Mouse (Mus musculus) inflammation-experienced regulatory T-cells, adult 6 months (primary cell): ENCODE data around the gene Ppp1r9a. TPM values are rescaled to one million over a fixed set of nuclear protein-coding genes. Genes with fewer than 3 reads are reported as not detected.

ENCODE experiments used
- ATAC-seq: one replicate; pipeline ENCODE4 v1.8.0; 2017
- polyA plus RNA-seq, 3 experiments: library from polyadenylated mRNA; unstranded; fragments of 100-300 nt; shearing (Covaris generic); gene quantifications; one replicate each; pipeline ENCODE4 v1.2.1; 2017

Ppp1r9a gene
- polyA plus RNA-seq, 3 experiments from 2014 or later, result not detected

DNA sequence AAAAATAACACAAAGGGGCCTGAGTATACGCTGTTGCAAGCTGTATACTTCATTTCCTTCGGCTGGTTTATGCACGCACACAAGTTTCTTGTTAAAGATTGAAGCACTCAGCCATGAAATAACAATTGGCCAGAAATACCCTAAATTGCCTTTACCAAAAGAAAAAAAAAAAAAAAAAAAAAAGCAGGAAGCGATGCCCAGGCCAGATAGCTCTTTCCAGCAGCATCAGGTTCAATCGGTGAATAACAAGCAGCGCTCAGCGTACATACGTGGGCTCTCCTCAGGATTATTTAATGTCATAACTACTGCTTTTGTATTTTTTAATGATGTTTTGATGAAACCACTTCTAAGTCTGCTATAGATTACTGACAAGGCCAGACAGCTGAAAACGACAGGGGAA, 262.1 kb downstream of the Ppp1r9a start:
- no peak for ATAC-seq

- ATAC-seq, result no peak
Observed at GRCm38 (mm10) chr6:5167051-5167677, 264.4 kb downstream of the Ppp1r9a start.

DNA sequence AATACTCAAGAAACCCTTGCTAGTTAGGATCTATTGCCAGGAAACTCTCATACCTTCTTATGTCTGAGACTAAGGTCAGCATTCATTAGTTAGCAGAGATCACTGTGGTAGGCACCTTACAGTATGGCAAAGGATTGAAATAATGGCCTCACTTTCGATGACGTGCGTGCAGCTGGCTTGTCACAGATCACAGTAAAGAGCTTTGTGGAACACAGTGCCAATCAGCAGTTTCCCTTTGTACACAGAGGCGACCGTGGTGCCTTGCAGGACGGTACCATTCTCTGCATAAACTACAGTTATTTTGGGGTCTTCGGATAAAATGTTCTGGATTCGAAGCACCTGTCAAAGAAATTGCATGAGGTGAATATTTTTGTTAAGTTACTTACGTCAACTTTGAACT, 265.4 kb downstream of the Ppp1r9a start:
- ATAC-seq, result no peak

- no peak for ATAC-seq
Observed at GRCm38 (mm10) chr6:5171418-5171817, 268.7 kb downstream of the Ppp1r9a start.

DNA sequence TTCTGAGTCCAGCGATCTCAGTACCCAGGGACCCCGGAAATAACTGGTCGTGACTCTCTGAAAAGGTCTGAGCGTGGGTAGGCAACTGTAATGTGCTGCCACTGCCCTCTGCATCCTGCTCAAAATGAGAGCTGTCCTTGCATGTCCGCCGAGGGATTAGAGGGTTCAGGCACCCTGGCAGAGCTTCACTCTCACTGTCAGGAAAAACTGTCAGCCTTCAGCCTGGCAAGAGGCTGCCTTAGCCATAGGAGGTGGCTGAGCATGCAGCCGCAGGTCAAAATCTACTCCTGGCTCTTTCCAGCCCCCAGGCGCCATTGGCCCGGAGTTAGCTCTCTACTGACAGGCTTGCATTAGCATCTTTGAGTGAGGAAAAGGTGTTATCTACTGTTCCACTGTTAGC, 269.9 kb downstream of the Ppp1r9a start:
- no peak for ATAC-seq

DNA sequence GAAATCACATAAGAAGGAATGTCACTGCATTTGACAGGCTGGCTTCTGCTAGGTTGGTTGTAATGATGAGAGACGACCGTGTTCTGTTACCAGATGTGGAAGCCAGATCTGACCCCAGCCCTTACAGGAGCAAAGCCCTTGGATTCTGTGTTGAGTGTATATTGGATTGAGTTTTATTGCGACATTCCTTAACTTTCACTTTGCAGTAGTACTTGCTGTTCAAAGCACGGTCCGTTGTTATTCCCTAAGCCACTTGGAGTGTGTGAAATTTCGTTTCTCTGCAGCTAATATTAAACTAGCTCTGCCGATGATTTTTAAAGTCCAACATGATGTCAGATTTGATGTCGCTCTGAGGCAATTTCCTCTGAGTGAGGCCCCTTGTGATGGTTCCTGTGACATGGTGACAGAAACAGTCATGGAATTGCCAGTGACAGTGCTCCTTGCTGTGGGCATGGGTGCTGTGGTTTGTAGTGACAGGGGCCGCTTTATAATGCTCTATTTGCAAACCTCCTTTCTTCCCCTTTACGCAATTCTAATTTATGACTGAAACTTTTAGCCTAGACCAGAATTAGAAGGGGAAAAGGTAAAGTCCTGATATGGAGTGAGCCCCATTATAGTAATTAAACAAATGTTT, 271.6 kb downstream of the Ppp1r9a start:
- no peak for ATAC-seq

DNA sequence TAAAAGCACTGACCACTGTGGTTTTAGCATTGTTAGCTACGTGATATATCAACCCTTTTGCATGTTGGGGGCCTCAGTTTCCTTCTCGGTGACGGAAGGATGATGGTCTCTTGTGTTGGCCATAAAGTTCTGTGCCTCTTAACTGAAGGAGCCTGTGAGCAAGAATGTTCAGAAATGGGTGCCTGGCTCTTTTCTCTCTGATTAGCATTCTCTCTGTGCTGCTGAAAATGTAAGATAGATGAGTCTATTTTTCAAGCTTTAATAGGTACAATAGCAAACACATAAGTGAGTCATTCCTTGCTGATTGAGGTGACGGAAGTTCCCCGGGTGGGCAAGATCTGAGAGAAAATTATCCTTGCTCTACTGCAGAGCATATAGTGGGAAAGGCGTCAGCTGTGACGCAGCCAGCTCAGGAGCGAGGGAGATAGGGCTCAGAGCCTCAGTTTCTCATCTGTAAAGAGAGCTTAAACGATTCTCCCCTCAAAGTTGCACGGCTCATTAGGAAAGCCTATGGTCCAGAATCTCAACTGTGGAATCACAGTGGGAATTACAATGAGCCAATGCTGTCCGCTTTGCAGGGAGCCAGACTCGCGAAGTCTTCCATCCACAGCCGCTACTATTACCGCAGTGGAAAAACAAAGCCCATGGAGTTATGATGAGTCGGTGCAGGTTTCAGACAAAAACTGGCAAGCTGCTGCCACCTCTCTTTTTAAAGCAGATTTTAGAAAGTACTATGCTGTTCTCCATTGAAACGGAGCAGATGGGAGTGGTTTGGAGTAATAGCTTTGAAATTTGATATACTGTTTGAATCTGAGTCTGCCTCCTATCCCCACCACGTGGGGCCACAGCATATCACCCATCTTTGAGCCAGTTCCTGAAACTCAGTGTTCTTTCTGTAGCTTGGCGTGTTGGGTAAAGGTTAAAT, 275.5 kb downstream of the Ppp1r9a start:
- ATAC-seq, result no peak

DNA sequence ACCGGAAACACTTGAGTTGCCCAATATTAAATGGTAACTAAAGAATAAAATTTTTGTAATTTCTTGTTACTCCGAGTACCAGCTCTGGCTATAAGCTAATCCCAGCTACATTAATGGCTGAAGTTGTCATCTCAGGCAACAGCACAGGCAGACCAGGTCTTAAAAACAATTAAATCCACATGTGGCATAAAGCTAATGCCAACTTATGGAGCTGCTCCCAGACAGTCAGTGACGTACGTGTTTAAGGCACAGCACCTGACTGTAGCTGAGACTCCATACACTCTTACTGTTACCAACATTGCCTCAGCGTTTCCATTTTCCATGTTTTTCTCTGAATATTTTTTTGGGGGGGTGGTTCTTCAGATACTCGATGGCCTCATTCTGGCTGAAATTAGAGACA, 276.5 kb downstream of the Ppp1r9a start:
- no peak for ATAC-seq

- ATAC-seq, result no peak
Observed at GRCm38 (mm10) chr6:5180645-5181044, 277.9 kb downstream of the Ppp1r9a start.

DNA sequence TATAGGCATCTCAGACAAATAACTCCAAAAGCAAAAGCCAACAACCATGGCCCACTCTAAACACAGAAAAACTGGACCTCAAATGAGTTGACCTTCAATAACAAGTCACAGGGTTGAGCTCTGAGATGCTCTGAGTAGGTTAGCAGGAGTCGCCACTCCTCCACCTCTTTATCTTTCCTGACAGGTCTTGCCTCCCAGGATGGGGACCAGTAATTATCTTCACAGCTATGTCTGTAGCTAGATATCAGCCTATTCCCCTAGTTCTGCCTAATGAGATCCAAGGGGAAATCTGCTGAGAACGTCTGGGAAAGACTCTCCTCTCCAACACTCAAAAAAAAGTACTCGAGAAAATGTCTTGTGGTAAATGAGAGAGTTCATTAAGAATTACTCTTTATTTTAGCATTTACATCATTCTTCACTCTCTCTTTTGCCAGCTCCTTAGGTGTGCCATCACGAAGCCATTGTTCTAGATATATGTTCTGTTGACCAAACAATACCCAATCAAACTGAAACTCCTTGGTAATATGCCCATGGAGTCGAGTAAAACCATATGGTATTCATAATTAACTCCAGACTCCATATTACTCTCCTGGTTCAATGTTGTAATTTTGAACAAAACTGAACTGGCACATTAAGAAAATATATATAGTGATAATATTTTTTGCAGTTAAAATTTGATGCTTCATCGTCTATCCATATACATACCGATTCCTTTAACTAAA, 283.7 kb downstream of the Ppp1r9a start:
- no peak for ATAC-seq

GRCm38 (mm10) chr6:5187586-5187985, 284.9 kb downstream of the Ppp1r9a start:
- no peak for ATAC-seq

DNA sequence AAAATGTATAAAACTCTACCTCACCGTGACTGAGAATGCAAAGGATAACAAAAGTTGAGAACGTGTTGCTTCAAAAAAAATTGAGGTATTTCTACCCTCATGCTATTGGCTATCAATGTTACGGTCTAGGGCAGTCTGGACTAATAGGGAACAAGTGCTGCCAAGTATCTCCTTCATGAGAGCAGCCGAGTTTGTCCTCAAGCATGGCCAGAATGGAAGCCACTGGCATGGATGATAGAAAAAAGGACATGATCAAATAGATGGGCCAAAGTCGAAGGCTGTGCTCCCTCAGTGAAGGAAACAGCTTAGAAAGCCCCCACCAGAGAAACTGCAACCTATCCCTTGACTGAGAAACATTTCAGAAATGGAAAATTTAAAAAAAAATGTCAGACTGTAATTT, 285.3 kb downstream of the Ppp1r9a start:
- no peak for ATAC-seq

DNA sequence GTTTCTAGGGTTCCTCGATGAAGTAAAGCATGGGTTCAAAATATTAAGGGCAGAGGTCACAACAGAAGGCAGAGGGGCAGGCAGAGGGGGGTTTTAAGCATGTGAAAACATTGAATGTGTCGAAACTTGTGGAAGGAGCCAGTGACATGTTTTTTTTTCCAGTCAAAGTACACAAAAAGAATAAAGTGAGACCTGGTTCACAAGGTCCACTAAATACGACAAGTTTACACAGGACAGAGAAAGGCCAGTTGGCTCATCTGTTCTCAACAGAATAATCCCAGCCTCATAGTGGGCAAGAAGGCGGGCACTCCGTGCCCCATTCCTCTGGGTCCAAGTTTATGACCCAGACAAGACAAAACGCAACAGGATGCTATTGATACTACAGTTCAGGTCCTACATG, 286.2 kb downstream of the Ppp1r9a start:
- no peak for ATAC-seq

DNA sequence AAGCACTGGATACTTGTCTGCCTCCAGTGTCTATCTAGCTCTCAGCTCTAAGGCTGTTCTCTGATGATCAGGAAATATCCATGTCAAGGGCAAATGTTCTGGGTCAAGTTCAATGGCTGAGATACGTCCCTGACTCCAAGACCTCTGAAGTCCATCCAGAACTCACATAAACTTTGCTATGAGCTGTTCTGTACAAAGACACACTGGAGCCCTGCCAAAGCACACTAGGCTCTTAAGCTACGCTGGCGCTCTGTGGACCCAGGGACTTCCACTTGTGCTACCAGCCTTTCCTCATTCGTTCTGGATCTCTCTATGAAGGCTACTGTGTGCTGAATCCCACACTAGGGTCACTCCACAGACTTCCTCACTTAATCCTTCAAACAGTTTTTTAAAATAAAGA, 286.8 kb downstream of the Ppp1r9a start:
- no peak for ATAC-seq

DNA sequence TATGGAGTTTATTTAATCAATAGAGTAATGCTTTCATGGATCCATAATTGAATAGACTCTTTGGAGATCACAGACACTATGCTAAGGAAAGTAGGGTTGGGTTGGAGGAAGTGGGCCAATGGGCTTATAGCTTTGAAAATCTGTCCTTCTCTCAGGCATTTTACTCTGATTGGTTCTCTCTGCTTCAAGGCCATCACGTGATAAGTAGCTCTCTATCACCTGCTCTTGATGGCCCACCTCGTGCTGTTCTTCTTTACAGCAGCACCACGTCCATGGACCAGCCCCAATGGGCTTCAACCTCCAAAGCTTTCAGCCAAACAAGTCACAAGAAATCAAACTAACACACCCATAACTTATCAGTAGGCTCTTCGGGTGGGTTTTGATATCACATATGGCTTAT, 288.0 kb downstream of the Ppp1r9a start:
- ATAC-seq, result no peak

GRCm38 (mm10) chr6:5193693-5194092, 291.0 kb downstream of the Ppp1r9a start, which contains the start of gene Pon1:
Gene Pon1 (minus strand): TSS chr6:5193946.
- ATAC-seq, result no peak

- no peak for ATAC-seq
Observed at GRCm38 (mm10) chr6:5198590-5198989, 295.9 kb downstream of the Ppp1r9a start.

DNA sequence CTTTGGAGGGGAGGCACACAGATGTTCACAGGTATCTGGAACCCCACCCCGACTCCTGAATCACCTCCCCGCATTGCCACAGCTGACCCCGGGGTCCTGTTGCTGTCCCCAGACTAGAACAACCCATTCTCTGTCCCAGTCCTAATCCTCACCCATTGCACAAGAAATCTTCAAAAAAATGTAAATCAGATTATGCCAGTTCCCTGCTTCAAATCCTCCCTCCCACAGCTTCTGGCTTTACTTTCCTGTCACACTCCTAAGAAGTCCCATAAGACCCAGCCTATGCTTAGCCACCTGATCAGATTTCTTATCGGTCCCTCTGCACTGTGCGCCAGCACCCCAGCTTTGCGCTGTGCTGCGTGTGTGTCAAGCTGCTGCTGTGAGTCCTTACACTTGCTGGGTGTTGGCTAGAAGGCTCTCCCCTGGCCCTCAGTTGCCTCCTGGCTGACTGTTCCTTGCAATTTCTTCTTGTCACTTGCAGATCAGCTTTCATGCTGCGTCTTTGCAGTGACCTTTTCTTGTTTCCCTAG, 296.7 kb downstream of the Ppp1r9a start:
- ATAC-seq, result no peak

DNA sequence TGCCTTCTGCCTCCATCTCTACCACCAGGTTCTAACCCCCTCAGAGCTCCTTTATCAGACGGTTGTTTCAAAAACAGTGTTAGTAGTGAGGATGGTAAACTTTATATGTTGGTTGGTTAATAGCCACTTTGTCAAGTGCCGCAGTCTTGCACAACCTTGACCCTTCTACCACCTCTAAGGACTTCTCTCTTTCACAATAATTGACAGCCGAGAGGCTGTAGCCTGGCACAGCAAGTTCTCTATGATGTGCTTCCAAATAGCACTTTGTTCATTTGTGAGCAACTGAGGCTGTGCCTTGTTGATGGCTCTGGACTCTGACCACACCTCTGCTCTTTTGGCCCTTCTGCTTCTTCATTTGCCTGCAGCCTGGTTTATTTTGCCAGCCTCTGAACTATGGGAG, 297.2 kb downstream of the Ppp1r9a start:
- no peak for ATAC-seq

- ATAC-seq, result no peak
Observed at GRCm38 (mm10) chr6:5207817-5208216, 305.1 kb downstream of the Ppp1r9a start.
